Mouse (Mus musculus) hindbrain, embryonic 11.5 days (tissue): ENCODE results near the gene Itga8. TPM values are rescaled to one million over a fixed set of nuclear protein-coding genes. Genes with fewer than 3 reads are reported as not detected.

ENCODE experiments used
- ATAC-seq: fragments of 200-750 bp; cut with Nextera tagmentation; 2 replicates; pipeline ENCODE4 v1.8.0; 2017; ENCODE audit warnings: mild to moderate bottlenecking, moderate TSS enrichment, moderate library complexity; ENCODE audit not compliant: low FRiP score
- DNase-seq: peaks from one replicate; pipeline ENCODE4 v3.0.0-alpha.2; 2015; ENCODE audit warnings: low spot score
- H3K27ac ChIP-seq: fragments of 300-500 bp; sonication (generic); 2 replicates; pipeline ENCODE4 v1.5.1; 2014; ENCODE audit warnings: mild to moderate bottlenecking, low read depth, low read length
- H3K27me3 ChIP-seq: fragments of 300-500 bp; sonication (generic); 2 replicates; pipeline ENCODE4 v1.6.1; 2014; ENCODE audit warnings: mild to moderate bottlenecking, low read length, moderate library complexity, mixed read lengths; ENCODE audit not compliant: control insufficient read depth, insufficient read depth
- H3K36me3 ChIP-seq: fragments of 300-500 bp; sonication (generic); 2 replicates; pipeline ENCODE4 v1.6.1; 2014; ENCODE audit warnings: mild to moderate bottlenecking, low read length, moderate library complexity, mixed read lengths; ENCODE audit not compliant: control insufficient read depth, insufficient read depth
- H3K4me1 ChIP-seq: fragments of 300-500 bp; sonication (generic); replicated peaks from 2 replicates; pipeline ENCODE4 v1.6.1; 2014; ENCODE audit warnings: low read length, mixed read lengths; ENCODE audit not compliant: control insufficient read depth, insufficient read depth
- H3K4me2 ChIP-seq: fragments of 300-500 bp; sonication (generic); replicated peaks from 2 replicates; pipeline ENCODE4 v1.6.1; 2014; ENCODE audit warnings: mild to moderate bottlenecking, low read depth, low read length
- H3K4me3 ChIP-seq: fragments of 300-500 bp; sonication (generic); 2 replicates; pipeline ENCODE4 v1.5.1; 2014; ENCODE audit warnings: low read depth, low read length
- H3K9ac ChIP-seq: fragments of 300-500 bp; sonication (generic); 2 replicates; pipeline ENCODE4 v1.6.1; 2014; ENCODE audit warnings: low read depth, low read length
- H3K9me3 ChIP-seq: fragments of 300-500 bp; sonication (generic); 2 replicates; pipeline ENCODE4 v1.6.1; 2016; ENCODE audit warnings: low read length; ENCODE audit not compliant: control insufficient read depth
- WGBS: fragments of 180-500 bp; shearing (Covaris S2); extraction: QIAGEN DNeasy Blood & Tissue Kit; methylation state at CpG from one replicate; pipeline ENCODE4 v1.1.7; 2014; 5-methylcytosine and 5-hydroxymethylcytosine counted together
- polyA plus RNA-seq: library from polyadenylated mRNA; unstranded; fragments of >200 nt; fragmentation: Nextera tagmentation; extraction: Ambion mirVana; gene quantifications from 2 replicates; pipeline ENCODE4 v1.2.1, GENCODE M21; 2014

Gene Itga8
- polyA plus RNA-seq, 1 experiment from 2014 or later, result 3.4 TPM

DNA sequence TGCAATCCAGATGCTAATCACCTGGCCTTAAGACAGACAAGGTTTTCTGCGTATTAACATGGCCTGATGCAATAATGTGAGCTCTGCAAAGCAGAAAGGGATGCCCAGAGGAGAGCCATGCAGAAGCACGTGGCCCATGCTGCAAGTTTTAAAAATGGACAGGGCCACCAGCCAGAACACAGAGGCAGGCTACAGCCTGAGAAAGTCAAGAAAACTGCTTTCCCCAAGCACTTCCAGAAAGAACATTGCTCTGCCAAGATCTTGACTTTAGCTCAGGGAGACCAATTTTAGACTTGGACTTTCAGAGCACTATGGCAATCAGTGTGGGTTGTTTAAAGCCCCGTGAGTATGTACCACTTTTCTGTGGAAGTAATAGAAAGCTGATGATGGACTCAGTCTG is 11.5 kb downstream of the Itga8 start:
- Histone ChIP-seq H3K27ac (no peak overlapping the region), H3K9me3 (no peaks in the 10 kb centered on the region), H3K36me3 (no peaks in the 10 kb centered on the region), H3K9ac (no peak overlapping the region), H3K27me3 (no peaks in the 10 kb centered on the region), H3K4me3 (no peak overlapping the region), H3K4me2 (no peak overlapping the region), H3K4me1 (no peaks in the 10 kb centered on the region)
- ATAC-seq (no peak), DNase-seq (no peak)
- 89% methylated on average over 3 of the region's 3 CpGs for WGBS

DNA sequence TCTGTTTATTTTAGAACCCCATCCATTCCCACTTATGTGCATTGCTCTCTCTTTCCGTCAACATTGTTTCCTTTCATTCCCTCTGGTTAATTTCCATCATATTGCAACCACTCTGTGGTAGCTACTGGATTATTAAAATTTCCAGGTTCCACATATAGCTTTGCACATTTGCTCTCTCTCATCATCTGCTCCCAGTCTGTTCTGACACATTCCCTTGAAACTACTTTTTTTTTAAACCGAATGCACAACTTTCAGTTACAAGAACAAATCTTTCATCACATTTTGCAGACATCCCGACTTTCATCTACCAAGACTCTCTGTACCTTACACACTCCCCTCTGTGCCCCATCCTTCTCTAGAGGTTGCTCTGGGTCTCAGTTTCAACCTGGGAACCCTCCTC is 13.9 kb downstream of the Itga8 start:
- H3K9me3 ChIP-seq, result no peaks in the 10 kb centered on the region
- DNase-seq, result no peak
- H3K27me3 ChIP-seq, result no peaks in the 10 kb centered on the region
- no peak overlapping the region for H3K9ac ChIP-seq
- ATAC-seq, result no peak
- H3K27ac ChIP-seq, result no peak overlapping the region
- no peaks in the 10 kb centered on the region for H3K36me3 ChIP-seq
- 87% methylated on average over 3 of the region's 3 CpGs for WGBS
- H3K4me3 ChIP-seq, result no peak overlapping the region
- H3K4me1 ChIP-seq, result no peaks in the 10 kb centered on the region
- H3K4me2 ChIP-seq, result no peak overlapping the region

DNA sequence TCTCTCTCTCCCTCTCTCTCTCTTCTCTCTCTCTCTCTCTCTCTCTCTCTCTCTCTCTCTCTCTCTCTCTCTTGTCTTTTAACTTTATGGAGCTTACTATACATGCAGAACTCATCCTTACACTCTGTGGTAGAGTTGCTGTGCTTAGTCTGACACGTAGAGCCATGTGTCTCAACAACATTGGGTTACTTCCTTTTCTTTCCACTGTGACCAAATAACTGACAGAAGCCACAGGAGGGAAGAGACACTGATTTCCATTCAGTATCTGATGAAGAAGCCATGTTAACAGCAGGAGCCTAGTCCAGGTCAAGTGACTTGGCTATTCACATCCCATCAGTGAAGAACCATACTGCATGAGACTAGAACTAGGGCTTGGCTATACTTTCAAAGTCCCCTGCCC is 21.1 kb downstream of the Itga8 start:
- WGBS, result 86% methylated on average over 1 of the region's 1 CpGs
- Histone ChIP-seq H3K4me2 (no peak overlapping the region), H3K9ac (no peak overlapping the region), H3K27me3 (no peaks in the 10 kb centered on the region), H3K9me3 (no peaks in the 10 kb centered on the region), H3K36me3 (no peaks in the 10 kb centered on the region), H3K4me1 (no peaks in the 10 kb centered on the region), H3K4me3 (no peak overlapping the region), H3K27ac (no peak overlapping the region)
- no peak for ATAC-seq
- no peak for DNase-seq

DNA sequence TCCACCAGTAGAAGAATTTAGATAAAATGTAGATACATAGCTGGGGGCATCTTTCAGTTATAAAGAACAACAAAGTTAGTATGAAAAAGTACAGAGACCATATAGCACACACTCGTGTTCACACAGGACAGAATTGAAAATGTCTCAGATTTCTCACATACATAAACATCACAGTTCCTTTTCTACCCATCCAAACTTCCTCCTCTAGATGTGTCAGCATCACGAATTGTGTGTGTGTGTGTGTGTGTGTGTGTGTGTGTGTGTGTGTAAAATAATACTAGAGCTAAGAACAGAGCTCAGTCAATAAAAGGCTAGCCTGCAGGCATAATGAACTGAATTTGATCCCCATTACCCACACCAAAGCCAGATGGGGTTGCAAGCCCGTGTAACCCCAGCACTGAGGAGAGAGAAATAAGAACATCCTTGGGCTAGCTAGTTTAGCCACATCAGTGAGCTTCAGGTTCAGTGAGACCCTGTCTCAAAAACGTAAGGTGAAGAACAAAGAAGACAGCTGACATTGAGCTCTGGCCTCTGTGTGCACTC is 22.6 kb downstream of the Itga8 start:
- Histone ChIP-seq H3K4me2 (no peak overlapping the region), H3K9me3 (no peaks in the 10 kb centered on the region), H3K9ac (no peak overlapping the region), H3K4me3 (no peak overlapping the region), H3K4me1 (no peaks in the 10 kb centered on the region), H3K36me3 (no peaks in the 10 kb centered on the region), H3K27me3 (no peaks in the 10 kb centered on the region), H3K27ac (no peak overlapping the region)
- no peak; the same call in 1 of the 2 replicates for ATAC-seq
- DNase-seq, result no peak
- WGBS, result 66% methylated on average over 4 of the region's 4 CpGs

DNA sequence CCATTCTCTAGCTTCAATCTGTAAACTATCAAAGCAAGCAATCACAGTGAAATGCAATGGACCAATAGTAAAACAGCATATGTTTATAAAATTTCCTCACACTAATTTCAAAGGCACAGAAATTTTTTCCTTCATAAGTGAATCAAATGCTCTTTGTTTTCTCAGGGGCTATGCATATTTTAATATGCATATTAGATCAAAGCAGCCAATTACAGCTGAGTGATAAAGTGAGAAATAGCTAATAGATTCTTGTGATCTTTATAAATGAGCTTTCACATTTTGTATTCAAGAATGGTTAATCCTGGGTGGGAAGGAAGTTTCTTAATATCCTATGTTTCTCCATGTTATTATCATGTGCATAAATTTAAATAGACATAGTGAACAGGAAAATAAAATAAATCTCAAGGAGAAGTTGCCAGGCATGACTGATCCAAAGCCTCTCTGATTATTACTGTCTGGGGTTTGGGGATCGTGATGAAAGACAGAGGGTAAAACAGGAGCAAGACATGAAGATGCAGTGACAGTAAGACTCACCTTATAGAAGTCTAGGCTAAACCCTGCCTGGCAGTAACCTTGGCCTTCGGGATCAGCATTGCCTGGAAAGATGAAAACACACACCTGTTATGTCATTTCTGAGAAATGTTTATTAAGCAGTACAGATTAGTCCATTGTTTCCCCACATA is 44.9 kb downstream of the Itga8 start:
- no peaks in the 10 kb centered on the region for H3K4me1 ChIP-seq
- no peak for ATAC-seq
- no peak overlapping the region for H3K9ac ChIP-seq
- DNase-seq, result no peak
- H3K36me3 ChIP-seq, result no peaks in the 10 kb centered on the region
- H3K9me3 ChIP-seq, result no peaks in the 10 kb centered on the region
- H3K27me3 ChIP-seq, result no peaks in the 10 kb centered on the region
- no peak overlapping the region for H3K4me3 ChIP-seq
- no peak overlapping the region for H3K4me2 ChIP-seq
- 85% methylated on average over 2 of the region's 2 CpGs for WGBS
- no peak overlapping the region for H3K27ac ChIP-seq

DNA sequence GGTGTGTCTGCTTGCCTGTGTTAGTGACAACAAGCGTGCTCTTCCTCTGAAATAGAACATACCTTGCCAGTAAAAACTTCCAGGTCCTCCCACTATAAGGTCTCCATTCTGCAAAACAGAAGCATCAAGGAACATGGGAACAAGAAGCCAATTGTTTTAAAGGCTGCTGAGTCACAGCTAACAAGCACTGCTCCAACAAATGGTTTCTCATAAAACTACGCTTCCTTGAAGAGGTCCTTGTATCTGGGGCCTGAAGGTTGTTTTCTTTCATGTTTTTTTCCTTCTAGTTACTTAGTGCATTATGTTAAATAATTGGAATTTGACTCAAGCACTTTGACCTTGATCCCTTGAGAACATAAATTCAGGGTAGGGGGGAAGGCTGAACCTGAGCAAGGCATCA is 45.8 kb downstream of the Itga8 start:
- no peak for DNase-seq
- Histone ChIP-seq H3K27ac (no peak overlapping the region), H3K27me3 (no peaks in the 10 kb centered on the region), H3K4me1 (no peaks in the 10 kb centered on the region), H3K9me3 (no peaks in the 10 kb centered on the region), H3K4me3 (no peak overlapping the region), H3K36me3 (no peaks in the 10 kb centered on the region), H3K4me2 (no peak overlapping the region), H3K9ac (no peak overlapping the region)
- WGBS, result 90% methylated on average over 2 of the region's 2 CpGs
- ATAC-seq, result no peak

DNA sequence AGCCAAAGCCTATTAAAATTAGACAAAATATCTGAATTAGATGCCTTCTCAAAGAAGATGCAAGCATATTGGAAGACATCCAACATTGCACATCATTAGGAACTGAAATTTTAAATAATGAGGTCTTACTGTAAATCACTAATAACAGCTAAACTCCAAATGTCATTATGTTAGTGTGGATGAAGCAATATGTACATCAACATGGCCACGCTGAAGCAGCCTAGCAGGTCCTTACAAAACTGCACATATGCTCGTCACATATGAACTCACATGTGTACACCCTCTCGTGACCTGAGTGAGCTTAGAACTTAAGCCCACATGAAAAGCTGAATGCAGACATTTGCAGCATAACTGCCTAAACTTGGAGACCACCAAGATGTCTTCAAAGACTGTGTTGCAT is 66.4 kb downstream of the Itga8 start:
- Histone ChIP-seq H3K4me3 (no peak overlapping the region), H3K4me2 (no peak overlapping the region), H3K9ac (no peak overlapping the region), H3K27ac (no peak overlapping the region), H3K36me3 (no peaks in the 10 kb centered on the region), H3K4me1 (no peaks in the 10 kb centered on the region), H3K27me3 (no peaks in the 10 kb centered on the region), H3K9me3 (no peaks in the 10 kb centered on the region)
- ATAC-seq, result no peak
- 89% methylated on average over 3 of the region's 3 CpGs for WGBS
- no peak for DNase-seq

DNA sequence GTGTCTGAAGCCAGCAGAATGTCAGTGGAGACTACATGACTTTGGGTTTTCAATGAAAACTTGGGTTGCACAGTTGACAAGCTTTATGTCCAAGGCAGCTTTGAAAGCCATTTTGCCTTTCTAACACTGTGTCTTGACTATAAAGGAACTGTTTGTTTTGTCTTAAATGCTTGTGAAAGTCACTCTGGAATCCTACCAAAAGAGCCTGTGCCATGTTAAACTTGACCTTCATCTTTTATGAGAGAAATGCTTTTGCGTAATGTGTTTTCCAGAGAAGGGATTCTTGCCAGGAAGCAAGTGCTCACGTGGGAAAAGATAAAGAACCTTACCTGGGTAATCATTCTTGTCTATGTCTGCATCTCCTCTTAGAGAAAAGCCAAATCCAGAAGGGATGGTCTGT is 72.0 kb downstream of the Itga8 start:
- ATAC-seq (no peak), DNase-seq (no peak)
- no peak overlapping the region for H3K4me2 ChIP-seq
- H3K9me3 ChIP-seq, result no peaks in the 10 kb centered on the region
- H3K36me3 ChIP-seq, result no peaks in the 10 kb centered on the region
- H3K27ac ChIP-seq, result no peak overlapping the region
- H3K4me3 ChIP-seq, result no peak overlapping the region
- no peaks in the 10 kb centered on the region for H3K27me3 ChIP-seq
- H3K4me1 ChIP-seq, result no peaks in the 10 kb centered on the region
- 95% methylated on average over 2 of the region's 2 CpGs for WGBS
- no peak overlapping the region for H3K9ac ChIP-seq

DNA sequence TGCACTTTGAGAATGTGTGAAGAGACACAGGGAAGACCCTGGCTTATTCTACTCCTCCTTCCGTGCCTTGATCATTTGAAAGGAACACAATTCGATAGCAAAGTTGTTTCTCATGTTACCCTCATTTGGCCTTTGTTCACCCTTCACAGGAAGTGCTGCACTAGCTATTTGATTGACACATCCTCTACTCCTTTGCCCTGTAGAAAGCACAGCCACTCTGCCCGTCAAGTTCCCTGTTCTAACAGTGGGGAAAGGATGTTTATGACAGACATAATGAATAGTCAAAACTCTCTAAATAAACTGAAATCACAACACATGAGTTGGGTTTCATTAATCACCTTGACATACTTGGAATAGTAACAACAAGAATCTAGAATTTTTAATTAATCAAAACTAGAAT is 73.4 kb downstream of the Itga8 start:
- no peak for DNase-seq
- Histone ChIP-seq H3K27ac (no peak overlapping the region), H3K9me3 (no peaks in the 10 kb centered on the region), H3K36me3 (no peaks in the 10 kb centered on the region), H3K9ac (no peak overlapping the region), H3K27me3 (no peaks in the 10 kb centered on the region), H3K4me1 (no peaks in the 10 kb centered on the region), H3K4me2 (no peak overlapping the region), H3K4me3 (no peak overlapping the region)
- ATAC-seq, result no peak
- WGBS, result 51% methylated on average over 3 of the region's 3 CpGs
